Mouse (Mus musculus) heart, embryonic 11.5 days (tissue): ENCODE results near the gene Apom. TPM values are rescaled to one million over a fixed set of nuclear protein-coding genes. Genes with fewer than 3 reads are reported as not detected.

Experiments used
- ATAC-seq: fragments of 200-750 bp; cut with Nextera tagmentation; replicated peaks from 2 replicates; pipeline ENCODE4 v1.8.0; 2017; ENCODE audit warnings: moderate library complexity; ENCODE audit not compliant: insufficient number of reproducible peaks, low FRiP score, low TSS enrichment
- H3K27ac ChIP-seq: fragments of 300-500 bp; sonication (generic); 2 replicates; pipeline ENCODE4 v1.5.1; 2014; ENCODE audit warnings: mild to moderate bottlenecking, low read depth, low read length
- H3K27me3 ChIP-seq: fragments of 300-500 bp; sonication (generic); 2 replicates; pipeline ENCODE4 v1.6.1; 2014; ENCODE audit warnings: mild to moderate bottlenecking, low read length, mixed read lengths; ENCODE audit not compliant: control insufficient read depth, insufficient read depth
- H3K36me3 ChIP-seq: fragments of 300-500 bp; sonication (generic); 2 replicates; pipeline ENCODE4 v1.6.1; 2014; ENCODE audit warnings: mild to moderate bottlenecking, low read length, moderate library complexity, mixed read lengths; ENCODE audit not compliant: control insufficient read depth, insufficient read depth
- H3K4me1 ChIP-seq: fragments of 300-500 bp; sonication (generic); 2 replicates; pipeline ENCODE4 v1.6.1; 2014; ENCODE audit warnings: low read length; ENCODE audit not compliant: control insufficient read depth, insufficient read depth
- H3K4me2 ChIP-seq: fragments of 300-500 bp; sonication (generic); 2 replicates; pipeline ENCODE4 v1.6.1; 2014; ENCODE audit warnings: mild to moderate bottlenecking, moderate library complexity
- H3K4me3 ChIP-seq: fragments of 300-500 bp; sonication (generic); 2 replicates; pipeline ENCODE4 v1.5.1; 2014; ENCODE audit warnings: low read depth, low read length
- H3K9ac ChIP-seq: fragments of 300-500 bp; sonication (generic); 2 replicates; pipeline ENCODE4 v1.6.1; 2014; ENCODE audit warnings: mild to moderate bottlenecking, low read depth, low read length, moderate library complexity
- H3K9me3 ChIP-seq: fragments of 300-500 bp; sonication (generic); replicated peaks from 2 replicates; pipeline ENCODE4 v1.6.1; 2016; ENCODE audit warnings: low read length; ENCODE audit not compliant: control insufficient read depth
- WGBS: fragments of 180-500 bp; shearing (Covaris S2); extraction: QIAGEN DNeasy Blood & Tissue Kit; methylation state at CpG from one replicate; pipeline ENCODE4 v1.1.7; 2014; ENCODE audit not compliant: insufficient replicate concordance; 5-methylcytosine and 5-hydroxymethylcytosine counted together
- polyA plus RNA-seq: library from polyadenylated mRNA; unstranded; fragments of >200 nt; fragmentation: Nextera tagmentation; extraction: Ambion mirVana; gene quantifications from 2 replicates; pipeline ENCODE4 v1.2.1, GENCODE M21; 2014

Apom gene
- polyA plus RNA-seq, 1 experiment from 2014 or later: 12.9 TPM

DNA sequence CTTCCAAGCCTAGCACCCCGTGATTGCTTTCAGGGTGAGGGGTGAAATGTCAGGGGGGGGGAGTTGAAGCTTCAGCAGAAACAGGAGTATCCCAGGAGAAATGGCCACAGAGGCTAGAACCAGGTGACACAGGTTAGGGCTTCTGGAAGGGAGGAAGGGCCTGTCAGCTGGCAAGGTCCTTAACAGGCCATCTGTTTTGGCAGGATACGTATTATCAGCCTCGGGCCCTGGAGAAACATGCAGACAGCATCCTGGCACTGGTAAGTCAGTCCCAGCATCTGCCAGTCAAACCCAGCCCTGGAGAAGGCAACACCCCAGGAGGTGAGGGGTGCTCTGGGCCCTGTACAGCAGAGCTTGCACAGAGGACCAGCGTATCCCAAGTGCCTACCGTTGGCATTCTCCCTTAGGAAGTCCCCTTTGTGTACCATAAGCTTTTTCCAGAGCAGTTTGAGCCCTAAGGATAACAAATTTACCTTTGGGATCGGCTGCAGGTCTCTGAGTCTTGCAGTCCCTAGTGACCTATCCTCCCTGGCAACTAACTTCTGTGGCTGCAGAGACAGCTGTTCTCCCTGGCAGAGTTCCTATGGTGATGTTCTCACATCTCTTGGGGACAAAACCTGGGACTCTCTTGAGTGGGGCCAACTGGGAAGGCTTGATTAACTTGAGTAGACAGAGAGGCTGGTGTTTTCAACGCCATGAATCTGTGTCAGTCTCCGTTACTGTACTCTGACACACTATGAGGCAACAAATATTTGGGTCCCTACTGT is 41.5 kb downstream of the Apom start:
- Histone ChIP-seq H3K36me3 (peaks cover 18% of the 10 kb centered on the region), H3K27ac (no peak overlapping the region), H3K4me1 (peaks cover 12% of the 10 kb centered on the region), H3K27me3 (no peaks in the 10 kb centered on the region), H3K4me2 (peak overlapping the region; percentile 84), H3K4me3 (peak overlapping the region; percentile 69), H3K9me3 (no peaks in the 10 kb centered on the region), H3K9ac (peak overlapping the region; percentile 97)
- WGBS: 68% methylated on average over 8 of the region's 8 CpGs
- ATAC-seq: no peak

DNA sequence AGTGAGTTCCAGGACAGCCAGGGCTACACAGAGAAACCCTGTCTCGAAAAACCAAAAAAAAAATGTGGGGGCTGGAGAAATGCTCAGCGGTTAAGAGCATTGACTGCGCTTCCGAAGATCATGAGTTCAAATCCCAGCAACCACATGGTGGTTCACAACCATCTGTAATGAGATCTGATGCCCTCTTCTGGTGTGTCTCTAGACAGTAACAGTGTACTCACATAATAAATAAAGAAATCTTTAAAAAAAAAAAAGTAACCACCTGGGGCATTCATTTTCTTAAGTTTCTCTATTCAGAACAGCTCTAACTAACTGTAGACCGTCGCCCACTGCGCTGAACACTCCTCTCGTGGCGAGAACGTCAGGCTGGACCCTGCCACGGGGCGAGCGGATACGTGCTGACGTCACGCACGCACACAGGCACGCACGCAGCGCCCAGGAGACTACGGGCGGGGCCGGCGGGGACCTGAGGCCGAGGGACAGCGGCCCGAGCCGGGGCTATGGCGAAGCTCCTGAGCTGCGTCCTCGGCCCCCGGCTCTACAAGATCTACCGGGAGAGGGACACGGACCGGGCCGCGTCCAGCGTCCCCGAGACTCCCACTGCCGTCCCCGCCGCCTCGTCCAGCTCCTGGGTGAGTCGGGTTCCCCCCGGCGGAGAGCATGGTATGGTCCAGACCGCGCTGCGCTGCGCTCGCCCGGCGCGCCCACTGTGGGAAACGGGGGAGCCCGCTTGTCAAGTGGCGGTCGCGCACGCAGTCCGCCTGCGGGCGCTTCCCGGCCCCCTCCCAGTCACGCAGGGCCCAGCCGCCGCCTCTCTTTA is 42.8 kb downstream of the Apom start, which contains the start of gene Abhd16a:
TSS of gene Abhd16a (plus strand) at position 439 of the 820 bp plus-strand sequence.
- 2% methylated on average over 67 of the region's 67 CpGs for WGBS
- H3K9me3 ChIP-seq: no peaks in the 10 kb centered on the region

GRCm38 (mm10) chr17:35088151-35088550 is 43.7 kb downstream of the Apom start:
- Histone ChIP-seq H3K4me2 (no peak overlapping the region), H3K4me1 (peaks cover 9% of the 10 kb centered on the region), H3K27ac (no peak overlapping the region), H3K4me3 (no peak overlapping the region), H3K9me3 (no peaks in the 10 kb centered on the region), H3K27me3 (no peaks in the 10 kb centered on the region), H3K36me3 (peaks cover 13% of the 10 kb centered on the region), H3K9ac (no peak overlapping the region)
- no peak for ATAC-seq
- 48% methylated on average over 2 of the region's 2 CpGs for WGBS

More for the DNA sequence above, 42.8 kb downstream of the Apom start, which contains the start of gene Abhd16a:
- Histone ChIP-seq H3K9ac (peak within 1 kb of the TSS; percentile 97), H3K27me3 (no peaks in the 10 kb centered on the region), H3K4me1 (peaks cover 9% of the 10 kb centered on the region), H3K27ac (peak within 1 kb of the TSS; percentile 96), H3K36me3 (peaks cover 13% of the 10 kb centered on the region), H3K4me2 (peak within 1 kb of the TSS; percentile 84), H3K4me3 (peak within 1 kb of the TSS; percentile 69)
- ATAC-seq: peak; percentile 97

DNA sequence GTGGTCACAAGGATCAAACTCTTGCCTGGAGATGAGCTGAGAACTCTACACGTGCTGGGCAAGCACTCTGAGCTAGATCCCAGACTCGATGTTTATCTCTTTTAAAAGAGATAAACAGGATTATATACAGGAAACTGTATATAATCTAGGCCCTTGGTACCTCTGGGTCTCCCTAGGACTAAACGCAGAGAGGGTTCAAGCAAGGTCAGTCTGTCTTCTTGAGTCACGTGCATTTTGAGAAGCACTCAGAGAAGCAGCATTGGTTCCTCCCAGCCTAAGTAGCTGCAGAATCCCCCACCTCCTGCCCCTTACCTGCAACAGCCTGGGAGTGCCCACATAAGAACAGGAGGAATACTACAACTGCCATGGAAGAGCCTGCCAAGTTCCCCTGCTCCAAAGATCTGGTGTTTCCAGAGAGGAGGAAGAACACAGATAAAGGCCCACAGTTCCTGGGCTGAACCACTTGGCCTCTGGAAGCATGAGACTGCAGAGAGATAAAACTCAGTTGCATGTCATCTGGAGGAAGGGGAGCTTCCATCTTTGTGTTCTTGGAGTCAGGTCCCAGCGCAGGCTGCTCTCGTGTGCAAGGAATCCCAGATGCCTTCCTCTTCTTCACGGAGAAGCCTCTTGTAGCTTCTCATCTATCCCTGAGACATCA is 46.5 kb downstream of the Apom start, which contains the start of gene Ly6g6f:
TSS of gene Ly6g6f (minus strand) at position 403 of the 658 bp plus-strand sequence.
- WGBS: 59% methylated on average over 7 of the region's 7 CpGs

GRCm38 (mm10) chr17:35083929-35084497 is 47.8 kb downstream of the Apom start:
- ATAC-seq: no peak
- peaks cover 8% of the 10 kb centered on the region for H3K4me1 ChIP-seq
- no peaks in the 10 kb centered on the region for H3K27me3 ChIP-seq
- 57% methylated on average over 3 of the region's 3 CpGs for WGBS
- H3K36me3 ChIP-seq: no peaks in the 10 kb centered on the region
- H3K9me3 ChIP-seq: no peaks in the 10 kb centered on the region
- H3K4me3 ChIP-seq: no peak overlapping the region
- H3K9ac ChIP-seq: no peak overlapping the region
- no peak overlapping the region for H3K4me2 ChIP-seq
- no peak overlapping the region for H3K27ac ChIP-seq

More for the DNA sequence above, 46.5 kb downstream of the Apom start, which contains the start of gene Ly6g6f:
- H3K36me3 ChIP-seq: no peaks in the 10 kb centered on the region
- no peaks in the 10 kb centered on the region for H3K27me3 ChIP-seq
- H3K4me2 ChIP-seq: no peak within 1 kb of the TSS
- peaks cover 6% of the 10 kb centered on the region for H3K4me1 ChIP-seq
- no peaks in the 10 kb centered on the region for H3K9me3 ChIP-seq
- H3K27ac ChIP-seq: no peak within 1 kb of the TSS
- no peak for ATAC-seq
- H3K4me3 ChIP-seq: no peak within 1 kb of the TSS
- no peak within 1 kb of the TSS for H3K9ac ChIP-seq

DNA sequence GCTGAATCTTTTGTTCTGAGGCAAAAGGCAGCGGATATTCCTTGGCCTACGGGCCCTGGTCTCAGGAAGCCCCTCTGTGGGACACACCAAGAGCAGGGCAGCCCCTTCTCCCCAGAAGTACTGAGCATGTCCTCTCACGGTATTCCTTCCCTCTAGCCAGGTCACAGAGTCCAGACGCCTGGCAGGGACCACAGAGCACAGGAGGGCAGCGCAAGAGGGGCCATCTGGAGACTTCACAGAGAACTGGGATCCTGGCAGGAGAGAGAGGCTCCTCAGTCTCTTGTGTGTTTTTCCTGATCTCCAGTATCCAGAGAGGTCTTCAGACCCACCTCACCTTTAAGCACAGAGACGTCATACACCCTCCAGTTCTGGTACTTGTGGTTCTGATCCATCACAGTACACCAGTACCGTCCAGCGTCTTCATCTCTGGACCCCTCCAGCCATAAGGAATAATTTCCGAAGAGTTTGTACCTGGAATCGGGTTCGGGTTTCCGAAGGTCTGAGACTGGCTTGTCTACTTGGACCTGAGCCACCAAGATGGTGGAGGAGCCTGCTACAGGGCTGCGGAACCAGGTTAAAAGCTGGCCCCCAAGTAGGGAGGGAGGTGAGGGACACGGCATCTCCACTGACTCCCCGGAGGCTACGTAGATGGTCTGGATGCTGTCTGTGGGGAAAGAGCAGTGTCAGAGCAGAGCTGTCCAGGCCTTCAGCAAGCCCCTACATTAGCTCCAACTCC is 48.8 kb downstream of the Apom start:
- no peaks in the 10 kb centered on the region for H3K27me3 ChIP-seq
- H3K36me3 ChIP-seq: no peaks in the 10 kb centered on the region
- ATAC-seq: no peak

DNA sequence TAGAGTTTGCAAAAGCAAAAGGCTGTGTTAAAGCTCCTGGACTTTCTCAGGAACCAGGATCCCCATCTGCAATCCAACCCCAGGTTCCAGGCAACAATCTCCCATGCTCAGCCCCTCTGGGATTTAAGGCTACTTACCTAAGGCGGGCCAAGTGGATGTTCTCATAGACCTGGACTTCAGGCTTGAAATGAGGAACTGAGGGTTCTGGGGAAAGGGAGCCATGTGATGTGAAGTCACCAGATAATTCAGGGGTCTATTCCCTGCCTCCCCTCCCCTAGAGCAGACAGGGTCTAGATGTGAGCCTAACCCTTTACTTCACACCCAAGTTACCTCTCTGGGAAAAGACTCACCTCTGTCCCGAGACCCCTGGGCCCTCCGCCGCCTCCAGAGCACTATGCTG is 51.1 kb downstream of the Apom start:
- Histone ChIP-seq H3K36me3 (no peaks in the 10 kb centered on the region), H3K4me2 (no peak overlapping the region), H3K27ac (no peak overlapping the region), H3K27me3 (no peaks in the 10 kb centered on the region), H3K4me3 (no peak overlapping the region), H3K4me1 (peaks cover 19% of the 10 kb centered on the region), H3K9me3 (no peaks in the 10 kb centered on the region), H3K9ac (no peak overlapping the region)
- 88% methylated on average over 4 of the region's 4 CpGs for WGBS
- no peak for ATAC-seq

More for the DNA sequence above, 48.8 kb downstream of the Apom start:
- H3K9me3 ChIP-seq: no peaks in the 10 kb centered on the region
- 0 out of 2 replicates have a peak overlapping the region, but pooled peaks have one; percentile 16 for H3K9ac ChIP-seq
- H3K4me3 ChIP-seq: no peak overlapping the region
- H3K27ac ChIP-seq: no peak overlapping the region
- WGBS: 79% methylated on average over 16 of the region's 16 CpGs
- no peak overlapping the region for H3K4me2 ChIP-seq
- peaks cover 11% of the 10 kb centered on the region for H3K4me1 ChIP-seq
